Mouse (Mus musculus): Measurements from ENCODE around the gene Tnfaip1.
"Not testable (repeated sequence)": the region's sequence is repeated elsewhere in the genome, so short reads cannot be mapped to it uniquely, and the experiment has no call there.

DNA sequence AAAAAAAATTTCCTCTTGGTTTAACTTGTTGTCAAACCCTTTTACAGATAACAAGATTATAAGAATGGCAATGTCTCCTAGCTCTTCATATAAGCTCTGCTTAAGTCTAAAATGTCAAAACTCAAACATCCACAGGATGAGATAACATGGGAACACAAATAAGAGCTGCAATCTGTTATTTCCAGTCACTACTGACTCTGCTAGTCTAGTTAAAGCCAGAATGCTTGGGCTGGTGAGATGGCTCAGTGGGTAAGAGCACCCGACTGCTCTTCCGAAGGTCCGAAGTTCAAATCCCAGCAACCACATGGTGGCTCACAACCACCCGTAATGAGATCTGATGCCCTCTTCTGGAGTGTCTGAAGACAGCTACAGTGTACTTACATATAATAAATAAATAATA, 37.9 kb upstream of the Tnfaip1 start:
- not testable (repeated sequence) for TF ChIP-seq CTCF (IDR thresholded peaks at IDR 0.05; ENCODE audit: control insufficient read depth, insufficient read depth, insufficient read length); MYOG (IDR thresholded peaks at IDR 0.05; ENCODE audit: control insufficient read depth, extremely low read depth, insufficient read length); MYOD1 (IDR thresholded peaks at IDR 0.05; ENCODE audit: control insufficient read depth, insufficient read length, low read depth); USF1 (IDR thresholded peaks at IDR 0.05; ENCODE audit: low read depth); MAX (IDR thresholded peaks at IDR 0.05); CEBPB (IDR thresholded peaks at IDR 0.05; ENCODE audit: low read depth)
